Mouse (Mus musculus) mouse embryonic stem cell (cell line): ENCODE measurements around the gene Ireb2.
"Not testable (repeated sequence)": the region's sequence is repeated elsewhere in the genome, so short reads cannot be mapped to it uniquely, and the experiment has no call there.

Source experiments
- in situ Hi-C, 2 experiments: fragments of 300-500 bp; cut with MboI; formaldehyde crosslinking; loops; 1 replicate in 1 of 2; 3 replicates in 1 of 2; pipeline ENCODE4 v1.14.3; 2019 to 2020; ENCODE audit warnings: low sequenced_read_pairs in 2 of 2, low pct_unique_long_range_greater_than_20kb in 1 of 2, mixed read lengths in 1 of 2; ENCODE audit not compliant: unreplicated experiment in 1 of 2

Ireb2 gene

DNA sequence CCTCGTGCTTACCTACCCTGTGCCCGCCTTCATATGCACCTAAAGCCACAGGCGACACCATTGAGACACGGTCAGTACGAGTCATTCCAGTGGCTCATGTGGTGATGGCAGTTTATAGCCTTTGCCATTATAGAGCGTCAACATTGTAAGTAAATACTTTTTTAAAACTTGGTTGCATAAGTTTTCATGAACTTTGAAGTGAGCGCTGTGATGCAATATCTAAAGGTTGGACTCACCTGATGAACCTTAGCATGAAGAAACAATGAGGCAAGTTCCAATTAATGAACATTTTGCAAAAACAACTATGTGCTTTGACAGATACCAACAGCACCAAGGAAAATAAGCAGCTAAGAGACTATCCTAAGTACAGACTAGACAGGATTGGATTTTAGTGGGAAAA is 3.1 kb upstream of the Ireb2 start:
- in situ Hi-C loops = no loop called here

DNA sequence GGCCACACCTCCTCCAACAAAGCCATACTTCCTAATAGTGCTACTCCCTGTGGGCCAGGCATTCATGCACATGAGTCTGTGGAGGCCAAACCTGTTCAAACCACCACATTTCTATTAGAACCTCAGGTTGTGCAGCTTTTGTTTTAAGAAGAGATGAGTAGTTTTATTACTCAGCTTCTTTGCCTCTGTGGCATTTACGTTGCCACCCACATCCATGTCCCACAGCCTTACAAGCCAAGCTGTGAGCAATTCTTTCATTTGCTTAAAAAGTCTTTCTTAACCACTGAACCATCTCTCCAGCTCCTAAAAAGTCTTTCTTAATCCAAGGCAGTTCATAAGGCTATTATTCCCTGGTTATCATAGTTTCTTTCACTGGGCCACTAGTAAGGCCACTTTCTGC is 15.2 kb downstream of the Ireb2 start:
- in situ Hi-C loops = no loop called here

DNA sequence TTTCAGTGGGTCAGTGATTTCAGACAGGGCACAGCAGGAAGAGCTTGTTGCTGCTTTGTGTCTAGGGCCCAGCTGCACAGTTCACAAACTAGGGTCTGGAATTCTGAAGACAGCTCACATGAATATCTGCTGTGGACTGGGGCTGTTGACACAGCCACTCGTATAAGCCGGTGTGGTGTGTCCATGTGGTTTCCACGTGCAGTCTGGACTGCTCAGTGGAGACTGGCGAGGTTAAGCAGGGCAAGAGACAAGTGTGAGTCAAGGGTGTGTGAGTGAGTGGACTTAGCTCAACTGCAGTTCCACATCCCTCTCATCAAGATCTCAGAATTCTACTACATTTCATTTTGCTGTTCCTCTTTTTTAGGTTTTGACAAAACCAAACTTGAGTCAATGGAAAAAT is 28.5 kb downstream of the Ireb2 start:
- in situ Hi-C loops = loop anchor here in 1 of 2 experiments (10.0 kb wide), 1 partner anchor 57 kb away; no protein-coding TSS in a partner anchor

DNA sequence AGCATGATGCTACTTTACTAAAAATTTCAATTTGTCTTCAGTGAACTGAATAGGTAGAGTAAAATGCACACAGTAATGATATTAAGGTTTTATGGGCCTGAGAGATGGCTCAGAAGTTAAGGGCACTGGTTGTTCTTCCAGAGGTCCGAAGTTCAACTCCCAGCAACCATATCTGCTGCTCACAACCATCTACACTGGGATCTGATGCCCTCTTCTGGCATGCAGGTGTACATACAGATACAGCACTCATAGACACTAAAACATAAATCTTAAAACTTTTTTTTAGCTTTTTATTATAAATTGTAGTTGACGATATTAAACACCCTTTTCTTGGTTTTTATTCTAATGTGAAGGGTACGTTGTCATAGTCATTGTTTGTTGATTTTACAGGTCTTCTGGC is 33.5 kb downstream of the Ireb2 start:
- in situ Hi-C loops = loop anchor here in 1 of 2 experiments (10.0 kb wide), 1 partner anchor 62 kb away; no protein-coding TSS in a partner anchor

- in situ Hi-C loops = no loop called here
These were observed 45.9 kb downstream of the Ireb2 start for GRCm38 (mm10) chr9:54909446-54909845.

DNA sequence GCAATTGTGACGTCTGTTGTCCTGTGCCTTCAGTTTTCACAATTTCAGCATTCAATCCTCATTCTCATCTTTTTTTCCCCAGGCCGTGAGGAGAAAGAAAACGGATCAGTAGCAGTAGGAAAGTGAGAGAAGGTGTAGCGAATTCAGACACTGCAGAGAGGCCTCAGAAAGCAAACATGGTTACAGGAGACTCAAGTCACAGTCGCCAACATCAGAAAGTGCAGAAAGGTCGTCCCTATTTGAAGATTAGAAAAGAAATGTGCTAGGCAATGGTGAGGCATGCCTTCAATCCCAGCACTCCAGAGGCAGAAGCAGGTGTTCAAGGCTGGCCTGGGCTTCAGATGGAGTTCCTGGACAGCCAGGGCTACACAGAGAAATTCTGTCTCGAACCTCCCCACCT is 52.0 kb downstream of the Ireb2 start:
- in situ Hi-C loops = no loop called here

GRCm38 (mm10) chr9:54916401-54916800 is 52.8 kb downstream of the Ireb2 start:
- in situ Hi-C loops = no loop called here

- in situ Hi-C loops = no loop called here
These were observed 53.6 kb downstream of the Ireb2 start, which contains the start of gene Hykk for GRCm38 (mm10) chr9:54917010-54917677. Hykk (plus strand) TSS chr9:54917283.

DNA sequence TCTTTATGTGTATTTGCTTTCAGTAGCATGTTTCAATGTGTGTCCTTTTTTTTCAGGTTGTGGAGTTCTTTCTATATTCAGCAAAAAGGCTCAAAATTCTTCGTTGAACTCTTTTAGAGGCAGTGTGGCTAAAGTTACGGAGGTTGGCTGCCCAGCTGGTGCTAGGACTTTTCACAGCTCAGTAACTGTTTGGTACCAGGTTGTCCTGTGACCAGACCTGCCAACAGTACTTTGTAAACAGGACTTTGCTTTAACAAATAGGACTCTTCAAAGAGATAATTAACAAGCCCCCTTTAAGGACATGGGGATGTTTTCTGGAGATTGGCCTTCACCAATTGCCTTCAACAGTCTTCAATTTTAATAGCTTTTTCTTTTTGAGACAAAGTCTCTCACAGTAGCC is 54.6 kb downstream of the Ireb2 start:
- in situ Hi-C loops = no loop called here

DNA sequence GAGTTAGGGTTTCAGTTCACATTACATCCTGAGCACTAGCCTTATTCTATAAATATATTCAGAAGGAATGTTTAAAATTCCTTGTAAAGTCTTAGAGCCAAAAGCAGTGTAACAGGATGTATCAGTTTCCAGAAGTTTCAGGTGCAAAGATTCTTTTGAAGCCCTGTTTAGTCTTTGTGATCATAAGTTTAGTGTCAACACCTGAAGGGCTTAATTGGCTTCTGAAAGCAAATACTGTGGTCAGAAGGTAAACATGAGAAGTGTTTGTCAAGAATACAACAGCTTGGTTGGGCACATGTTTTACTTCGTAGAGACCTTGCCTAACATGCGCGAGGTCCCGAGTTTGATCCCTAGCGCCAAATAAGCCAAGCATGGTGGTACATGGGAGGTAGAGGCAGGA is 55.2 kb downstream of the Ireb2 start:
- in situ Hi-C loops = no loop called here

GRCm38 (mm10) chr9:54919946-54920345 is 56.4 kb downstream of the Ireb2 start:
- in situ Hi-C loops = no loop called here

- in situ Hi-C loops = loop anchor here in 1 of 2 experiments (25.0 kb wide), 1 partner anchor 182 kb away; no protein-coding TSS in a partner anchor
These were observed 67.2 kb downstream of the Ireb2 start for GRCm38 (mm10) chr9:54930741-54931140.

DNA sequence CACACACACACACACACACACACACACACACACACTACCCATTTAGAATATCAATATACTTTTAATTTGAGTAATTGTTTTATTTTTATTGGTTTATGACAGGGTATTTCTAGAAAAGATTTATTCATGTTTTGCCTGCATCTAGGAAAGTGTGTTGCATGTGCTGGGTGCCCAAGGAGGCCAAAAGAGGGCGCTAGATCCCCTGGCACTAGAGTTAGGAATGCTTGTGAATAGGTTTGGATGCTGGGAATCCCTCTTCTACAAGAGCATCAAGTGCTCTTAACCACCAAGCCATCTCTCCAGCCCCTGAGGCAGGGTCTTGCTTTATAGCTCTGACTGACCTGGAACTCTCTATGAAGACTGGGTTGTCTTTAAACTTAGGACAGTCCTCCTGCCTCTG is 68.2 kb downstream of the Ireb2 start:
- in situ Hi-C loops = loop anchor here in 1 of 2 experiments (25.0 kb wide), 1 partner anchor 181 kb away; no protein-coding TSS in a partner anchor

GRCm38 (mm10) chr9:54932379-54932778 is 68.8 kb downstream of the Ireb2 start:
- in situ Hi-C loops = loop anchor here in 1 of 2 experiments (25.0 kb wide), 1 partner anchor 180 kb away; no protein-coding TSS in a partner anchor

- in situ Hi-C loops = loop anchor here (10.0 to 25.0 kb wide), 2 partner anchors 163 to 170 kb away; no protein-coding TSS in a partner anchor
These were observed 78.5 kb downstream of the Ireb2 start for GRCm38 (mm10) chr9:54942071-54942470.

GRCm38 (mm10) chr9:54944467-54944866 is 80.9 kb downstream of the Ireb2 start:
- in situ Hi-C loops = loop anchor here (10.0 to 25.0 kb wide), 2 partner anchors 160 to 168 kb away; no protein-coding TSS in a partner anchor

DNA sequence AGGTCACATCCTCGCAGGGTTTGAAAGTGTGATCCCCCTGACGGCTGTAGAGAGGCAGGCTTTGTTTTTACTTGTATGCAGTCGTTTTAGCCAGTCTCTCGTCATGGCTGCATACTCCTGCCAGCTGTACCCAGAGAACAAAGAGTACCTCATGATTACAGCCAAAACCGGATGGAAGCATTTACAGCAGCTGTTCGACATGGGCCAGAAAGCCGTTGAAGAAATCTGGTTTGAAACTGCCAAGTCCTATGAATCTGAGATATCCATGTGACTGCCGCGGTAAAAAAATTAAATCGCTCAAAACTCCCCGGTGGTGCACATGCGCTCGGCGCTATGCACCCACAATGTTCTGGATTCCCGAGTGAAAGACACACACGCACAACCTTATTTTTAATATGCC is 82.7 kb downstream of the Ireb2 start:
- in situ Hi-C loops = loop anchor here (10.0 to 25.0 kb wide), 2 partner anchors 159 to 166 kb away; no protein-coding TSS in a partner anchor

DNA sequence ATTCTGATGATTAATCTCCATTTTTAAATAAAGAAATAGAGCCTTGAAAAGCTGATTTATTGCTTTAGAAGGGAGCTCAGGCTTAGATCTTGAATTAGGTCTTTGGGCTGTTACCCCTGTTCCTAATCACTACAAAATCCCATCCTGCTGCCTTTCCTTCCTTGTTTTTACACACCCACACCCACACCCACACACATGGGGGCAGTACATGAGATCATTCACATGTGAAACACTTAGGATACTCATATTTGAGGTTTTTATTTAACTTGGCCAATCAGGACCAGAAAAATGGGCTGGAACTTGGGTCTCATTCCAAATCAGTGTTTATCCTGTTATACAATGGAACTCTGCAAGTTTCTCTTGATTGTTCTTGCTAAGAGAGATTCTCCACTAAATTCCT is 85.9 kb downstream of the Ireb2 start:
- in situ Hi-C loops = loop anchor here (10.0 to 25.0 kb wide), 2 partner anchors 155 to 163 kb away; no protein-coding TSS in a partner anchor

DNA sequence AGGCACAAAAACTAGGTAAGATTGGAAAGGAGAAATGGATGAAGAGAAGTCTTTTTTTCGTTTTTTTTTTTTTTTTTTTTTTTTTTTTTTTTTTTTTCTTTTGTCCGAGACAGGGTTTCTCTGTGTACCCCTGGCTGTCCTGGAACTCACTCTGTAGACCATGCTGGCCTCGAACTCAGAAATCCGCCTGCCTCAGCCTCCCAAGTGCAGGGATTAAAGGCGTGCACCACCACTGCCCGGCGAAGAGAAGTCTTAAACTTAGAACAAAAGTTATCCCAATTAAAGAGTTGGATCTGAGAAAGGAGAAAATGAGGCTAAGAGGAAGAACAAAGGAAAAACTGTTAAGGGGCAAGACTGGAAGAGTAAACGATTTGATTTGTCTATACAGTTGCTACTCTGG is 86.6 kb downstream of the Ireb2 start:
- in situ Hi-C loops = not testable (repeated sequence)
